ENCODE assay signal across 30 mouse cellular contexts in genomic region chr16:44702272-44702671, GRCm38 (mm10). TPM values are rescaled to one million over a fixed set of nuclear protein-coding genes. Genes with fewer than 3 reads are reported as not detected.
A peak's percentile ranks its signal among the peaks of the same experiment; 100 is the strongest.
DNase-seq lines count a peak whose midpoint lies in the region; ATAC-seq and TF ChIP-seq lines count a peak whose summit lies in the region.
"Had no signal": no experiment of that assay in that cellular context is flagged by ENCODE, and none has a peak within 500 bp of the region (broad histone marks: within the 10 kb centered on the region; RNA-seq: fewer than 3 reads in every experiment).

No protein-coding gene starts in this region.

- H3K4me1 ChIP-seq in MEL (ENCODE audit: control insufficient read depth in 1 of 2, insufficient read depth in 2 of 2, low read length in 2 of 2), result peaks cover 3 to 8% of the 10 kb centered on the region in 2 experiments
- H3K4me1 ChIP-seq in limb, embryonic 13.5 days, result peaks cover 42% of the 10 kb centered on the region
- H3K4me1 ChIP-seq in forebrain, embryonic 10.5 days, result peaks cover 13% of the 10 kb centered on the region; the same call in 1 of the 2 replicates
- peaks cover 3% of the 10 kb centered on the region; the same call in 1 of the 2 replicates for H3K4me1 ChIP-seq in midbrain, embryonic 11.5 days (ENCODE audit: control insufficient read depth, insufficient read depth, low read length)

- ATAC-seq in limb, embryonic 13.5 days (ENCODE audit: low FRiP score, low read depth), result no peak
- no peak for ATAC-seq in midbrain, embryonic 11.5 days (ENCODE audit: low FRiP score)
- ATAC-seq: forebrain, postnatal 0 days; intestine, embryonic 16.5 days; midbrain, embryonic 13.5 days; Patski had no signal

- peak; percentile 70 to 73 for TF ChIP-seq EP300 in MEL (IDR thresholded peaks at IDR 0.05; ENCODE audit: low read depth in 1 of 2, low read length in 2 of 2)

- peak; percentile 16 for DNase-seq in 416B (ENCODE audit: low read depth)
- DNase-seq in MEL (ENCODE audit: low read depth, low spot score), result peak; percentile 84
- peak; percentile 6 for DNase-seq in splenic B cell, adult 2 months (ENCODE audit: low read depth, low spot score)
- DNase-seq in forebrain, embryonic 10.5 days (ENCODE audit: extremely low spot score, low spot score), result no peak
- no peak for DNase-seq in cerebellum, postnatal 14 days
- no peak for DNase-seq in gastrocnemius, postnatal 14 days
- no peak for DNase-seq in midbrain, embryonic 11.5 days (ENCODE audit: low spot score, missing footprints)
- DNase-seq: adrenal gland, postnatal 25 days; cerebellum, adult 18-20 months; cerebellum, postnatal 25 days; forebrain, postnatal 0 days; gastrocnemius, postnatal 10 days; heart, adult 11 months; kidney, adult 9 months; kidney, postnatal 10 days; layer of hippocampus, adult 9-11 months; right cerebral cortex, postnatal 4 days; thymus, adult 18-20 months; thymus, postnatal 25 days had no signal

- TF ChIP-seq POLR2A in MEL (IDR thresholded peaks at IDR 0.05; ENCODE audit: control insufficient read depth in 1 of 2, insufficient read depth in 1 of 2, low read depth in 1 of 2, low read length in 2 of 2, poor library complexity in 1 of 2), result no peak

- no peak overlapping the region for H3K4me2 ChIP-seq in limb, embryonic 13.5 days (replicated peaks)
- H3K4me2 ChIP-seq in midbrain, embryonic 11.5 days, result no peak overlapping the region
- H3K4me2 ChIP-seq: embryonic facial prominence, embryonic 12.5 days; heart, embryonic 15.5 days; hindbrain, embryonic 12.5 days; lung, embryonic 15.5 days; midbrain, embryonic 13.5 days; neural tube, embryonic 13.5 days had no signal

- peak overlapping the region; percentile 56 for H3K27ac ChIP-seq in MEL (ENCODE audit: control insufficient read depth, low read depth, low read length)
- H3K27ac ChIP-seq in limb, embryonic 13.5 days, result peak overlapping the region; percentile 81; the same call in 1 of the 2 replicates
- no peak overlapping the region for H3K27ac ChIP-seq in forebrain, embryonic 10.5 days
- no peak overlapping the region for H3K27ac ChIP-seq in midbrain, embryonic 11.5 days (ENCODE audit: low read depth, low read length)
- H3K27ac ChIP-seq: heart, embryonic 10.5 days; hindbrain, embryonic 12.5 days; lung, embryonic 15.5 days; midbrain, embryonic 13.5 days; neural tube, embryonic 13.5 days had no signal

- H3K79me2 ChIP-seq in MEL (ENCODE audit: control insufficient read depth, insufficient read depth, low read length, poor library complexity), result no peaks in the 10 kb centered on the region

- intact Hi-C loops in gastrocnemius, postnatal 14 days (cut with DNase I; ENCODE audit: low total_unique reads), result loop anchor here (10.0 kb wide), 1 partner anchor 217 kb away; no protein-coding TSS in a partner anchor

- 55% methylated on average over 5 of the region's 5 CpGs for WGBS in limb, embryonic 13.5 days
- WGBS in forebrain, embryonic 10.5 days, result 87% methylated on average over 5 of the region's 5 CpGs
- WGBS in midbrain, embryonic 11.5 days, result 67% methylated on average over 5 of the region's 5 CpGs

- H3K36me3 ChIP-seq in MEL (ENCODE audit: control insufficient read depth in 1 of 2, insufficient read depth in 2 of 2, low read length in 2 of 2), result peaks cover 0 to 8% of the 10 kb centered on the region in 2 experiments; a peak in 2 of 4 replicates
- H3K36me3 ChIP-seq in limb, embryonic 13.5 days, result no peaks in the 10 kb centered on the region
- H3K36me3 ChIP-seq in splenic B cell, adult 2 months (ENCODE audit: control insufficient read depth, insufficient read depth, low read length, poor library complexity, severe bottlenecking), result no peaks in the 10 kb centered on the region
- H3K36me3 ChIP-seq in forebrain, embryonic 10.5 days (replicated peaks), result no peaks in the 10 kb centered on the region
- H3K36me3 ChIP-seq in midbrain, embryonic 11.5 days (ENCODE audit: control insufficient read depth, insufficient read depth, low read length), result no peaks in the 10 kb centered on the region
- H3K36me3 ChIP-seq: embryonic facial prominence, embryonic 12.5 days; heart, embryonic 10.5 days; heart, embryonic 15.5 days; hindbrain, embryonic 12.5 days; lung, embryonic 15.5 days; midbrain, embryonic 13.5 days; neural tube, embryonic 13.5 days had no signal

- no peaks in the 10 kb centered on the region for H3K9me3 ChIP-seq in MEL (replicated peaks; ENCODE audit: insufficient read depth, low read length)
- H3K9me3 ChIP-seq in limb, embryonic 13.5 days, result no peaks in the 10 kb centered on the region
- no peaks in the 10 kb centered on the region for H3K9me3 ChIP-seq in forebrain, embryonic 10.5 days
- H3K9me3 ChIP-seq in midbrain, embryonic 11.5 days (ENCODE audit: control insufficient read depth, low read length), result no peaks in the 10 kb centered on the region
- H3K9me3 ChIP-seq: embryonic facial prominence, embryonic 12.5 days; heart, embryonic 10.5 days; heart, embryonic 15.5 days; hindbrain, embryonic 12.5 days; lung, embryonic 15.5 days; midbrain, embryonic 13.5 days; neural tube, embryonic 13.5 days had no signal

- peak overlapping the region; percentile 18; the same call in 1 of the 2 replicates for H3K9ac ChIP-seq in MEL (ENCODE audit: control insufficient read depth, low read depth, low read length, poor library complexity, severe bottlenecking)
- no peak overlapping the region for H3K9ac ChIP-seq in limb, embryonic 13.5 days
- no peak overlapping the region for H3K9ac ChIP-seq in midbrain, embryonic 11.5 days (ENCODE audit: low read length)
- H3K9ac ChIP-seq: embryonic facial prominence, embryonic 12.5 days; forebrain, postnatal 0 days; heart, embryonic 15.5 days; hindbrain, embryonic 12.5 days; lung, embryonic 15.5 days; midbrain, embryonic 13.5 days; neural tube, embryonic 13.5 days had no signal

- peak overlapping the region; percentile 12 to 35; a peak in 3 of 4 replicates for H3K4me3 ChIP-seq in MEL (ENCODE audit: control insufficient read depth in 1 of 2, insufficient read depth in 1 of 2, low read depth in 2 of 2, low read length in 2 of 2)
- H3K4me3 ChIP-seq in limb, embryonic 13.5 days, result no peak overlapping the region
- no peak overlapping the region for H3K4me3 ChIP-seq in forebrain, embryonic 10.5 days
- H3K4me3 ChIP-seq in midbrain, embryonic 11.5 days (ENCODE audit: low read depth, low read length), result no peak overlapping the region
- H3K4me3 ChIP-seq: embryonic facial prominence, embryonic 12.5 days; heart, embryonic 10.5 days; heart, embryonic 15.5 days; hindbrain, embryonic 12.5 days; lung, embryonic 15.5 days; midbrain, embryonic 13.5 days; neural tube, embryonic 13.5 days had no signal

- no peak for TF ChIP-seq RAD21 in MEL (IDR thresholded peaks at IDR 0.05; ENCODE audit: low read depth, low read length)

- TF ChIP-seq CTCF in MEL (IDR thresholded peaks at IDR 0.05 in 2 of 3, conservative IDR thresholded peaks at IDR 0.05 in 1 of 3; ENCODE audit: control insufficient read depth in 1 of 3, insufficient read depth in 1 of 3, low read depth in 2 of 3, low read length in 3 of 3, poor library complexity in 1 of 3, severe bottlenecking in 1 of 3), result no peak

- H3K27me3 ChIP-seq in MEL (ENCODE audit: control insufficient read depth in 1 of 2, insufficient read depth in 2 of 2, low read length in 2 of 2), result no peaks in the 10 kb centered on the region
- H3K27me3 ChIP-seq in limb, embryonic 13.5 days, result no peaks in the 10 kb centered on the region
- no peaks in the 10 kb centered on the region for H3K27me3 ChIP-seq in splenic B cell, adult 2 months (ENCODE audit: control insufficient read depth, insufficient read depth, low read length, poor library complexity, severe bottlenecking)
- H3K27me3 ChIP-seq in forebrain, embryonic 10.5 days (ENCODE audit: poor library complexity, severe bottlenecking), result no peaks in the 10 kb centered on the region
- H3K27me3 ChIP-seq in midbrain, embryonic 11.5 days (ENCODE audit: control insufficient read depth, insufficient read depth, low read length), result no peaks in the 10 kb centered on the region
- H3K27me3 ChIP-seq: CH12.LX; embryonic facial prominence, embryonic 12.5 days; heart, embryonic 15.5 days; hindbrain, embryonic 12.5 days; lung, embryonic 15.5 days; midbrain, embryonic 13.5 days; neural tube, embryonic 13.5 days had no signal

TF ChIP-seq in MEL, 35 proteins besides CTCF, POLR2A, EP300 and RAD21 (continues in another document):
- no peak for TF ChIP-seq MEF2A (IDR thresholded peaks at IDR 0.05; ENCODE audit: extremely low read depth, insufficient replicate concordance, low read depth, low read length, poor library complexity, severe bottlenecking)
- peak; percentile 56; the same call in 1 of the 2 replicates for TF ChIP-seq BHLHE40 (IDR thresholded peaks at IDR 0.05; ENCODE audit: borderline replicate concordance, low read depth, low read length)
- no peak for TF ChIP-seq CHD1 (IDR thresholded peaks at IDR 0.05; ENCODE audit: low read depth, low read length)
- TF ChIP-seq MYB (IDR thresholded peaks at IDR 0.05; ENCODE audit: low read depth, low read length), result 0 out of 2 replicates have a peak, but pooled peaks have one; percentile 45
- no peak for TF ChIP-seq ZKSCAN1 (IDR thresholded peaks at IDR 0.05; ENCODE audit: low read depth, low read length)
- TF ChIP-seq MXI1 (IDR thresholded peaks at IDR 0.05; ENCODE audit: low read depth, low read length), result peak; percentile 75
- no peak for TF ChIP-seq USF1 (IDR thresholded peaks at IDR 0.05; ENCODE audit: low read depth, low read length)
- TF ChIP-seq NRF1 (IDR thresholded peaks at IDR 0.05; ENCODE audit: insufficient read depth, low read depth, low read length, poor library complexity, severe bottlenecking), result no peak
- 0 out of 2 replicates have a peak, but pooled peaks have one; percentile 38 for TF ChIP-seq MAFK (IDR thresholded peaks at IDR 0.05; ENCODE audit: borderline replicate concordance, low read depth, low read length)

RNA-seq across cellular contexts. Expression of gene Nepro, which starts 21.8 kb away (rescaled TPM):
- total RNA-seq in MEL (2012; rRNA removed), result 8.8 and 9.0 TPM in 2 replicates
- polyA plus RNA-seq in MEL (2012; ENCODE audit: insufficient read depth in 1 of 2, insufficient read length in 2 of 2, low read depth in 1 of 2, low replicate concordance in 2 of 2, missing spikeins in 1 of 2), result 10 to 100 TPM in 1 of 2 experiments, not detected in 1; 20.8 TPM
- polyA plus RNA-seq in limb, embryonic 13.5 days (2015; fragmentation: Nextera tagmentation; extraction: Ambion mirVana), result 10.2 and 11.0 TPM in 2 replicates
- polyA plus RNA-seq in forebrain, embryonic 10.5 days (2016; fragmentation: Nextera tagmentation; extraction: Ambion mirVana), result 15.4 and 17.1 TPM in 2 replicates
- total RNA-seq in gastrocnemius, postnatal 14 days (2021), result 1 to 10 TPM; 3.6 to 4.2 TPM
- polyA plus RNA-seq in midbrain, embryonic 11.5 days (2014; fragmentation: Nextera tagmentation; extraction: Ambion mirVana), result 10.5 and 11.8 TPM in 2 replicates

RNA-seq across cellular contexts. Expression of gene Gtpbp8, which starts 43.9 kb away (rescaled TPM):
- 10.1 and 14.4 TPM in 2 replicates for total RNA-seq in MEL (2012; rRNA removed)
- polyA plus RNA-seq in MEL (2012; ENCODE audit: insufficient read depth in 1 of 2, insufficient read length in 2 of 2, low read depth in 1 of 2, low replicate concordance in 2 of 2, missing spikeins in 1 of 2), result 10 to 100 TPM in 1 of 2 experiments, not detected in 1; 10.7 TPM
- 28.4 and 28.6 TPM in 2 replicates for polyA plus RNA-seq in limb, embryonic 13.5 days (2015; fragmentation: Nextera tagmentation; extraction: Ambion mirVana)
- polyA plus RNA-seq in forebrain, embryonic 10.5 days (2016; fragmentation: Nextera tagmentation; extraction: Ambion mirVana), result 31.9 and 32.4 TPM in 2 replicates
- 10 to 100 TPM in 1 of 2 experiments, 1 to 10 TPM in 1; 8.5 to 12.7 TPM for total RNA-seq in gastrocnemius, postnatal 14 days (2021)
- polyA plus RNA-seq in midbrain, embryonic 11.5 days (2014; fragmentation: Nextera tagmentation; extraction: Ambion mirVana), result 37.8 and 39.8 TPM in 2 replicates

Comparison
In these comparisons a context has a peak if more than half of its experiments do, and no peak if none do; other contexts are left out.
1. DNase-seq: peak in 416B (single experiment), MEL (single experiment) and splenic B cell, adult 2 months (single experiment); none in forebrain, embryonic 10.5 days (single experiment), cerebellum, postnatal 14 days (0 of 2), gastrocnemius, postnatal 14 days (single experiment) and midbrain, embryonic 11.5 days (single experiment).
2. H3K27ac ChIP-seq: peak in MEL (single experiment) and limb, embryonic 13.5 days (single experiment); none in forebrain, embryonic 10.5 days (single experiment) and midbrain, embryonic 11.5 days (single experiment).
3. H3K4me3 ChIP-seq: peak in MEL (2 of 2); none in limb, embryonic 13.5 days (single experiment), forebrain, embryonic 10.5 days (single experiment) and midbrain, embryonic 11.5 days (single experiment).